Mouse (Mus musculus) lung, postnatal 0 days (tissue): ENCODE data around the gene Gnpnat1. TPM values are rescaled to one million over a fixed set of nuclear protein-coding genes. Genes with fewer than 3 reads are reported as not detected.

Experiments
- ATAC-seq: fragments of 200-750 bp; cut with Nextera tagmentation; 2 replicates; pipeline ENCODE4 v1.8.0; 2017; ENCODE audit warnings: moderate library complexity
- DNase-seq: peaks from one replicate; pipeline ENCODE4 v3.0.0-alpha.2; 2016; ENCODE audit warnings: low spot score
- H3K27ac ChIP-seq: fragments of 300-500 bp; sonication (generic); 2 replicates; pipeline ENCODE4 v1.5.1; 2014; ENCODE audit warnings: antibody characterized with exemption, mild to moderate bottlenecking, low read length, mixed read lengths
- H3K27me3 ChIP-seq: fragments of 300-500 bp; sonication (generic); replicated peaks from 2 replicates; pipeline ENCODE4 v1.6.1; 2014; ENCODE audit warnings: low read length, mixed read lengths; ENCODE audit not compliant: insufficient read depth
- H3K36me3 ChIP-seq: fragments of 300-500 bp; sonication (generic); 2 replicates; pipeline ENCODE4 v1.6.1; 2014; ENCODE audit warnings: low read length, mixed read lengths; ENCODE audit not compliant: insufficient read depth
- H3K4me1 ChIP-seq: fragments of 300-500 bp; sonication (generic); 2 replicates; pipeline ENCODE4 v1.6.1; 2014; ENCODE audit warnings: antibody characterized with exemption, low read depth, low read length, mixed read lengths; ENCODE audit not compliant: insufficient read depth
- H3K4me2 ChIP-seq: fragments of 300-500 bp; sonication (generic); replicated peaks from 2 replicates; pipeline ENCODE4 v1.6.1; 2014; ENCODE audit warnings: low read depth, mild to moderate bottlenecking, low read length, moderate library complexity, mixed read lengths
- H3K4me3 ChIP-seq: fragments of 300-500 bp; sonication (generic); 2 replicates; pipeline ENCODE4 v1.5.1; 2014; ENCODE audit warnings: low read depth, low read length
- H3K9ac ChIP-seq: fragments of 300-500 bp; sonication (generic); replicated peaks from 2 replicates; pipeline ENCODE4 v1.6.1; 2014; ENCODE audit warnings: low read depth, mild to moderate bottlenecking
- H3K9me3 ChIP-seq: fragments of 300-500 bp; sonication (generic); 2 replicates; pipeline ENCODE4 v1.6.1; 2016; ENCODE audit warnings: low read length, mixed read lengths
- CTCF ChIP-seq: IDR thresholded peaks from 2 replicates; pipeline ENCODE4 v1.5.1; 2016; ENCODE audit warnings: antibody characterized with exemption, mild to moderate bottlenecking
- EP300 ChIP-seq: IDR thresholded peaks from 2 replicates; pipeline ENCODE4 v1.6.1; 2016; ENCODE audit warnings: antibody characterized with exemption, mild to moderate bottlenecking, control low read depth
- WGBS: fragments of 180-500 bp; shearing (Covaris S2); extraction: QIAGEN DNeasy Blood & Tissue Kit; methylation state at CpG from one replicate; pipeline ENCODE4 v1.1.7; 2014; 5-methylcytosine and 5-hydroxymethylcytosine counted together
- polyA plus RNA-seq: library from polyadenylated mRNA; unstranded; fragments of >200 nt; fragmentation: Nextera tagmentation; extraction: Ambion mirVana; gene quantifications from 2 replicates; pipeline ENCODE4 v1.2.1, GENCODE M21; 2015

The Gnpnat1 gene
- polyA plus RNA-seq, 1 experiment from 2014 or later = 33.9 TPM

GRCm38 (mm10) chr14:45438250-45438930 is 33.7 kb upstream of the Gnpnat1 start:
- Histone ChIP-seq H3K4me1 (no peaks in the 10 kb centered on the region; the same call in 1 of the 2 replicates), H3K9ac (no peak overlapping the region), H3K36me3 (no peaks in the 10 kb centered on the region), H3K4me2 (no peak overlapping the region), H3K4me3 (no peak overlapping the region), H3K27me3 (no peaks in the 10 kb centered on the region), H3K9me3 (no peaks in the 10 kb centered on the region), H3K27ac (no peak overlapping the region)
- DNase-seq = no peak
- no peak for ATAC-seq
- WGBS = 61% methylated on average over 19 of the region's 19 CpGs
- no peak for TF ChIP-seq CTCF
- TF ChIP-seq EP300 = no peak

GRCm38 (mm10) chr14:45434220-45434619 is 29.5 kb upstream of the Gnpnat1 start:
- no peak overlapping the region for H3K27ac ChIP-seq
- H3K27me3 ChIP-seq = no peaks in the 10 kb centered on the region
- WGBS = 76% methylated on average over 6 of the region's 6 CpGs
- no peak overlapping the region for H3K4me2 ChIP-seq
- no peak for ATAC-seq
- no peak overlapping the region for H3K9ac ChIP-seq
- no peak for DNase-seq
- H3K4me1 ChIP-seq = no peaks in the 10 kb centered on the region
- no peaks in the 10 kb centered on the region for H3K9me3 ChIP-seq
- no peak overlapping the region for H3K4me3 ChIP-seq
- no peaks in the 10 kb centered on the region for H3K36me3 ChIP-seq
- no peak for TF ChIP-seq EP300
- peak; percentile 61 for TF ChIP-seq CTCF

DNA sequence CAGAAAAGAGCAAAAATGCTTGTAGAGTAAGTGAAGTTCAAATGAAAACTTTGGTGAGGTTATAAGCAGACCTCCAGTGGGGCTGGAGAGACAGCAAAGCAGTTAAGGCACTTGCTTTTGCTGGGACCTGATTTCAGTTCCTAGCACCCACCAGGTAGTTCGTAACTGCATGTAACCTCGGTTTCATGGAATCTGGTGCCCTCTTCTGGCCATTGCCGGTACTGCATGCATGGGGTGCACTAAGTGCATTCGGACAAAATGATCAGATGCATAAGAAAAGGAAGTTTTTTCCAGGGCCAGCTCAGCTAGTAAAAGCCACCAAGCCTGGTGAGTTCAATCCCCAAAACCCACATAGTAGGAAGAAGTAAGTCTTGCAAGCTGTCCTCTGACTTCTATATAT is 27.3 kb upstream of the Gnpnat1 start:
- no peak overlapping the region for H3K4me2 ChIP-seq
- H3K4me3 ChIP-seq = no peak overlapping the region
- H3K9me3 ChIP-seq = no peaks in the 10 kb centered on the region
- H3K9ac ChIP-seq = no peak overlapping the region
- 71% methylated on average over 4 of the region's 4 CpGs for WGBS
- DNase-seq (no peak), ATAC-seq (no peak)
- H3K36me3 ChIP-seq = no peaks in the 10 kb centered on the region
- no peaks in the 10 kb centered on the region for H3K27me3 ChIP-seq
- no peak overlapping the region for H3K27ac ChIP-seq
- no peaks in the 10 kb centered on the region for H3K4me1 ChIP-seq
- TF ChIP-seq CTCF (peak; percentile 67), EP300 (no peak)

DNA sequence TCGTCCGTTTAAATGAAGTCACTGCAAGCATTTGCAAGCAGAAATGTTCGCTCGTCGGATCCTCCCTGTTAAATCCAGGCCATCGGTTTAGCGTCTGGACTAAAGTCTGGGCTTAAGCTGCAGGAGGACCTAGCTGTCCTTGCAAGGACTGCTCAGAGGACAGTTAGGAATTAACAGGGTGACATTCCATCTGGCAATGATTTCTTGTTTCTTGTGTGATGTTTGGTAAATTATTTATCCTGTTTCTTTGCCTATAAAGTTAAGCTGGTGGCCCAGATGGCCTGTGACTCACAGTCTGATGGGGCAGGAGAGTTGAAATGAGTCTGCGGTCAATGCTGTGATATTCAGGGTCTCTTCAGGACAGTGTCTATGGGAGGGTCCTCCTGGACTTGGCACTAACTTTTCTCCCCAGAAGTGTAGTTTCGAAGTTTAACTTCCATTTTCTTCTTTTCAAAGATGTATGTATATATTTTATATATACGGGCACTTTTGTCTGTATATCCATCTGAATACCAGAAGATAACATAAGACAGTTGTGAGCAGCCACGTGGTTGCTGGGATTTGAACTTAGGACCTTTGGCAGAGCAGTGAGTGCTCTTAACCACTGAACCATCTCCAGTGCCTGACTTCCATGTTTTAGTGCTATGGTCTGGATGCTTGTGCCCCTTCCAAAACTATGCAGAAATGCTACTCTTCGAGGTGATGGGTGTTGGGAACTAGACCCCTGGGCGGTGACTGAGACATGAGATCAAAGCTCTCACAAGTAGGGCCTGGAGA is 25.5 kb upstream of the Gnpnat1 start:
- H3K4me2 ChIP-seq = no peak overlapping the region
- TF ChIP-seq EP300 (no peak), CTCF (no peak)
- H3K36me3 ChIP-seq = no peaks in the 10 kb centered on the region
- no peaks in the 10 kb centered on the region for H3K4me1 ChIP-seq
- DNase-seq (no peak), ATAC-seq (no peak)
- WGBS = 87% methylated on average over 13 of the region's 13 CpGs
- peaks cover 4% of the 10 kb centered on the region; the same call in 1 of the 2 replicates for H3K9me3 ChIP-seq
- no peak overlapping the region for H3K27ac ChIP-seq
- H3K9ac ChIP-seq = no peak overlapping the region
- no peak overlapping the region for H3K4me3 ChIP-seq
- H3K27me3 ChIP-seq = no peaks in the 10 kb centered on the region

GRCm38 (mm10) chr14:45423220-45423619 is 18.5 kb upstream of the Gnpnat1 start:
- no peak overlapping the region for H3K9ac ChIP-seq
- peaks cover 4% of the 10 kb centered on the region; the same call in 1 of the 2 replicates for H3K9me3 ChIP-seq
- H3K36me3 ChIP-seq = no peaks in the 10 kb centered on the region
- no peak overlapping the region for H3K4me3 ChIP-seq
- no peak overlapping the region for H3K27ac ChIP-seq
- 4% methylated on average over 5 of the region's 5 CpGs for WGBS
- H3K4me2 ChIP-seq = no peak overlapping the region
- no peaks in the 10 kb centered on the region for H3K27me3 ChIP-seq
- TF ChIP-seq CTCF (peak; percentile 83), EP300 (no peak)
- peak; percentile 78 for DNase-seq
- H3K4me1 ChIP-seq = no peaks in the 10 kb centered on the region
- no peak for ATAC-seq

GRCm38 (mm10) chr14:45422371-45422770 is 17.7 kb upstream of the Gnpnat1 start:
- no peak overlapping the region for H3K4me2 ChIP-seq
- H3K36me3 ChIP-seq = no peaks in the 10 kb centered on the region
- WGBS = 45% methylated on average over 4 of the region's 4 CpGs
- H3K27me3 ChIP-seq = no peaks in the 10 kb centered on the region
- H3K27ac ChIP-seq = no peak overlapping the region
- H3K9me3 ChIP-seq = peaks cover 4% of the 10 kb centered on the region; the same call in 1 of the 2 replicates
- no peak for DNase-seq
- no peaks in the 10 kb centered on the region for H3K4me1 ChIP-seq
- TF ChIP-seq EP300 (no peak), CTCF (no peak)
- H3K4me3 ChIP-seq = no peak overlapping the region
- H3K9ac ChIP-seq = no peak overlapping the region
- no peak for ATAC-seq
